Mouse (Mus musculus): Measurements from ENCODE around the gene Aprt. TPM values are rescaled to one million over a fixed set of nuclear protein-coding genes. Genes with fewer than 3 reads are reported as not detected.

Aprt gene
- total RNA-seq, 1 experiment, result 400 TPM

DNA sequence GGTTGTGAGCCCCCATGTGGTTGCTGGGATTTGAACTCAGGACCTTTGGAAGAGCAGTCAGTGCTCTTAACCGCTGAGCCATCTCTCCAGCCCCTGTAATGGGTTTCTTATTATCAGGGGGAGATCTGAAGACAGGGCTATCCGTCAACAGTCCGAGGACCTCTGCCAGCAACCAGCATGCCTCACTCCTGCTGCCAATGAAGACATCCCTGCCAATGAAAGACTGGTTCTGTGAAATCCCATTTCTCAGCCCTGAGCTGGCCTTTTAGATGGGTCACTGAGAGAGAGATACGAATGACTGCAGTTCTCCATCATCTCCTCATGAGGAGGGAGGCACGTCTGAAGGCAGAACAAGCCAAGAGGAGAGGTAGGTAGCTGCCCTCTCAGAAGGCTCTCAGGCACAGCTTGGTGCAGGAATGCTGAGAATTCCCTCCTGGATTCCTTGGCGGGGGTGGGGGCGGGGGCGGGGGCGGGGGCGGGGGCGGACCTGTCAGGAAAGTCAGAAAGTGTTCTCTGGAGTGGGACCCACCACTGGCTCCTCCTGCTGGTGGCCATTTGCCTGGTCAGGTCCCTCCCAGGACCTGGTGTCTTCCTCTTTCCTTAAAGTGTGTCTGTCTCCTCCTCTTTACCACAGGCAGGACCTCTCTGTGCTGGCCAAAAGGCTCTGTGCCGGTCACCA is 17.9 kb downstream of the Aprt start:
- Histone ChIP-seq H3K4me1 (ENCODE audit: control insufficient read depth in 2 of 2, insufficient read depth in 2 of 2, low read length in 2 of 2, poor library complexity in 1 of 2) (peaks cover 7 to 14% of the 10 kb centered on the region in 2 experiments), H3K9ac (ENCODE audit: insufficient read depth, low read depth, low read length, poor library complexity, severe bottlenecking) (peak overlapping the region; percentile 74), H3K36me3 (ENCODE audit: control insufficient read depth, insufficient read depth, low read length, poor library complexity, severe bottlenecking) (no peaks in the 10 kb centered on the region), H3K27ac (ENCODE audit: insufficient read depth, low read depth, low read length, poor library complexity, severe bottlenecking) (peak overlapping the region; percentile 89), H3K9me3 (ENCODE audit: control insufficient read depth, insufficient read depth, low read depth, low read length) (no peaks in the 10 kb centered on the region), H3K4me3 (ENCODE audit: insufficient read depth in 1 of 2, low read depth in 1 of 2, low read length in 2 of 2, poor library complexity in 1 of 2, severe bottlenecking in 1 of 2) (no peak overlapping the region; a peak in 1 of 4 replicates)
- TF ChIP-seq HCFC1 (IDR thresholded peaks at IDR 0.05; ENCODE audit: borderline replicate concordance, insufficient read depth, low read length) (no peak), CHD2 (IDR thresholded peaks at IDR 0.05; ENCODE audit: low read depth, low read length) (no peak), ZNF384 (IDR thresholded peaks at IDR 0.05; ENCODE audit: low read depth, low read length) (no peak), MAFK (IDR thresholded peaks at IDR 0.05; ENCODE audit: insufficient read depth, low read depth, low read length) (no peak), ZC3H11A (IDR thresholded peaks at IDR 0.05; ENCODE audit: borderline replicate concordance, low read depth, low read length) (no peak)
- DNase-seq (ENCODE audit: low read depth, low spot score), result no peak
- in situ Hi-C loops (cut with MboI; ENCODE audit: low sequenced_read_pairs in 2 of 2, unreplicated experiment in 2 of 2), result no loop called here

DNA sequence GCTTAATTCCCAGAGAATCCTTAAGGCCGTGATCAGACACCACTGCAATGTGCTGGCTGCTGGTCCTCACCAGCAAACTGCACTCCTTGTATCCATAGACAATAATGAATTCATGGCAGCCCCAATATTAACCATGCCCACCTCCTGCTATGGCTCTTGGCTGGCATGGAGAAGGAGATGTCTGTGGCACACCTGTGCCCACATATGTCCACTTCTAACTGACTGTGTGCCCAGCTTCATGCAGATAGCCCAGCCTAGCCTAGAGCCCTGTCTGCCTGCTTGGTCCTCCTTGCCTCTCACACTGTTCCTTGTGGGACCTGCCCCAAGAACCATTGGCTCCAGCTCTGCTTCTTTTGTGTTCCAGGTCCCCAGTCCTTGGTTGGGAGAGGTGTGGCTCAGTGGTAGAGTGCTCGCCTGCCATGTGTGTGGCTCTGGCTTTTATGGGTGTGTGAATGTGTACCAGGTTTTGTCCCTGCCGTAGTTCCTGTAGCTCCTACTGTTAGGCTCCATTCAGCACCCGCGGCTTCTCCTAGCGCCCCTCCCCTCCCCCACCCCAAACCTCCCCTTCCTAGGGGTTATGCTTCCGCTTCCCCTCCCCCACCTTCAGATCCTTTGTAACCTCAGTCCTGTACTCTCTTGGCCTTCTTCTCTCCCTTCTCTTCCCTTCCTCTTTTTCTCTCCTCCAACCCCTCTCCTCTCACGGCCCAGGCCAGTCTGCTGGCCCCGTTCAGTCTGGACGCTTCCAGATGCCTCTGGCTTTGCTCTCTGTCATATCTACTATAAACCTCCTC is 19.3 kb downstream of the Aprt start:
- Histone ChIP-seq H3K9ac (ENCODE audit: insufficient read depth, low read depth, low read length, poor library complexity, severe bottlenecking) (peak overlapping the region; percentile 65), H3K27ac (ENCODE audit: insufficient read depth, low read depth, low read length, poor library complexity, severe bottlenecking) (peak overlapping the region; percentile 82), H3K36me3 (ENCODE audit: control insufficient read depth, insufficient read depth, low read length, poor library complexity, severe bottlenecking) (no peaks in the 10 kb centered on the region), H3K9me3 (ENCODE audit: control insufficient read depth, insufficient read depth, low read depth, low read length) (no peaks in the 10 kb centered on the region), H3K4me3 (ENCODE audit: insufficient read depth in 1 of 2, low read depth in 1 of 2, low read length in 2 of 2, poor library complexity in 1 of 2, severe bottlenecking in 1 of 2) (peak overlapping the region; percentile 62 to 64), H3K4me1 (ENCODE audit: control insufficient read depth in 2 of 2, insufficient read depth in 2 of 2, low read length in 2 of 2, poor library complexity in 1 of 2) (peaks cover 7 to 20% of the 10 kb centered on the region in 2 experiments)
- in situ Hi-C loops (cut with MboI; ENCODE audit: low sequenced_read_pairs in 2 of 2, unreplicated experiment in 2 of 2), result no loop called here
- no peak for TF ChIP-seq ZC3H11A (IDR thresholded peaks at IDR 0.05; ENCODE audit: borderline replicate concordance, low read depth, low read length)
- no peak for TF ChIP-seq CHD2 (IDR thresholded peaks at IDR 0.05; ENCODE audit: low read depth, low read length)
- TF ChIP-seq ZNF384 (IDR thresholded peaks at IDR 0.05; ENCODE audit: low read depth, low read length), result no peak
- no peak for TF ChIP-seq HCFC1 (IDR thresholded peaks at IDR 0.05; ENCODE audit: borderline replicate concordance, insufficient read depth, low read length)
- TF ChIP-seq MAFK (IDR thresholded peaks at IDR 0.05; ENCODE audit: insufficient read depth, low read depth, low read length), result no peak
- no peak for DNase-seq (ENCODE audit: low read depth, low spot score)

DNA sequence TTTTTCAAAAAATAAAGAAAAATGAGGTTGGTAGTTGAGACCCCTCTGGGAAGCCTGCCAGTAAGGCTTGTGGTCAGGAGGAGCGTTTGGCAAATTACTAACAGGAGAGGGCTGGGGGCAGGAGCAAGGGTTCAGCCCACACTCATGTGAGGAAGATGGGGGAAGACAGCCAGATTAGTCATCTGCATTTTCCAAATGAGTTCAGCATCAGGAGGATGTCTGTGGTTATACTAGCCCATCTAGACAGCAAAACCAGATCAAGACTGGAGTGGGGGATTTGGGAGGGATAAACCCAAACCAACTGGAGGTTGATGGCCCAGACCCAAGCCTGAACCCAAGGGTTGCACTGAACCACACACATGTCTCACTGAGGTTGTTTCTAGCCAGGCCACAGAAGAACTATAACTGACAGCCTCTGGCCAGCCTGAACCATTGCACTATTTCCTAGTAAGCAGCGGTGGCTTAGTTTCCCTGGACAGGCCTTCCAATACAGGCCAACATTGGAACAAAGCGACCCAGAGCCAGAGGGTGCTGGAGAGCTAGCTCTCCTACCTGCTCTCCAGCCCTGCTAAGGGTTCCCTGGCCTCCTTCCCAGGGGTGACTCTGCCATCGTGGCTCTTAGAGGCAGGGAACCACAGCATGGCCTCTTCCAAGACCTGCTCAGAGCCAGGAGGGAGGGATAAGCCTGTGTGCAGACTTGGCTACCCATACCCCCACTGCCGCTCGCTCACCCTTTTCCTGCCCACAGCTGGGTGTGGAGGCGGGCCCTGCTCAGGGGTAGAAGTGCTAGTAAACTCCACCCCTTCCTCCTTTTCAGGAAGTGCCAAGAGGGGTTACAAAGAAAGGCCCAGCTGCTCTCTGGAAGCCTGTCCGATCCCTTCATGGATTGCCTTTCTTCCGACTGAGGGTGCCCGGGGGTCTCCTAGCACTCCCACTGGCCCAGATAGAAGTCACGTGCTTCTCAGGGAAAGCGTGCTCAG is 20.4 kb downstream of the Aprt start:
- Histone ChIP-seq H3K27ac (ENCODE audit: insufficient read depth, low read depth, low read length, poor library complexity, severe bottlenecking) (peak overlapping the region; percentile 81), H3K36me3 (ENCODE audit: control insufficient read depth, insufficient read depth, low read length, poor library complexity, severe bottlenecking) (no peaks in the 10 kb centered on the region), H3K9ac (ENCODE audit: insufficient read depth, low read depth, low read length, poor library complexity, severe bottlenecking) (peak overlapping the region; percentile 81), H3K4me3 (ENCODE audit: insufficient read depth in 1 of 2, low read depth in 1 of 2, low read length in 2 of 2, poor library complexity in 1 of 2, severe bottlenecking in 1 of 2) (peak overlapping the region; percentile 62 to 64), H3K9me3 (ENCODE audit: control insufficient read depth, insufficient read depth, low read depth, low read length) (no peaks in the 10 kb centered on the region), H3K4me1 (ENCODE audit: control insufficient read depth in 2 of 2, insufficient read depth in 2 of 2, low read length in 2 of 2, poor library complexity in 1 of 2) (peaks cover 7 to 24% of the 10 kb centered on the region in 2 experiments)
- DNase-seq (ENCODE audit: low read depth, low spot score), result no peak
- TF ChIP-seq MAFK (IDR thresholded peaks at IDR 0.05; ENCODE audit: insufficient read depth, low read depth, low read length) (no peak), ZC3H11A (IDR thresholded peaks at IDR 0.05; ENCODE audit: borderline replicate concordance, low read depth, low read length) (no peak), HCFC1 (IDR thresholded peaks at IDR 0.05; ENCODE audit: borderline replicate concordance, insufficient read depth, low read length) (no peak), ZNF384 (IDR thresholded peaks at IDR 0.05; ENCODE audit: low read depth, low read length) (no peak), CHD2 (IDR thresholded peaks at IDR 0.05; ENCODE audit: low read depth, low read length) (no peak)
- in situ Hi-C loops (cut with MboI; ENCODE audit: low sequenced_read_pairs in 2 of 2, unreplicated experiment in 2 of 2), result no loop called here

DNA sequence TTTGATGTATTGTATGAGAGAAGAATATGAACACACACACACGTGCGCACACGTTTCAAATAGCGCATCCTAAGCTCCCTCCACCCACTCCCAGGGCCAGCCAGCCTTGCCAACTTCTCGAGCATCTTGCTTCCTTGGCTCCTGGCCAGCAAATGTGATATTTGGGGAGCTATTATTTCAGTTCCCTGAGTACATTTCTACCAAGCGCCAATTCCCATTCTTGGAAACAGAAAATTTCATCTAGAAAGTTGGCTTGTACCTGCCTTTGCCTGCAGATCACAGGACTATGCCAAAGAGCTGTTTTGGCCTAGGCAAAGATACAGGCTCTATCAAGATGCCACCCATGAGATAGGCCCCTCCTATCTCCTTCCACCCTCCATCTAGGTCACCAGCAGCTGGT is 21.9 kb downstream of the Aprt start:
- no peak overlapping the region for H3K4me3 ChIP-seq (ENCODE audit: insufficient read depth in 1 of 2, low read depth in 1 of 2, low read length in 2 of 2, poor library complexity in 1 of 2, severe bottlenecking in 1 of 2)
- H3K27ac ChIP-seq (ENCODE audit: insufficient read depth, low read depth, low read length, poor library complexity, severe bottlenecking), result no peak overlapping the region
- H3K4me1 ChIP-seq (ENCODE audit: control insufficient read depth in 2 of 2, insufficient read depth in 2 of 2, low read length in 2 of 2, poor library complexity in 1 of 2), result peaks cover 7 to 24% of the 10 kb centered on the region in 2 experiments
- no peak overlapping the region for H3K9ac ChIP-seq (ENCODE audit: insufficient read depth, low read depth, low read length, poor library complexity, severe bottlenecking)
- no peaks in the 10 kb centered on the region for H3K36me3 ChIP-seq (ENCODE audit: control insufficient read depth, insufficient read depth, low read length, poor library complexity, severe bottlenecking)
- no peak for DNase-seq (ENCODE audit: low read depth, low spot score)
- in situ Hi-C loops (cut with MboI; ENCODE audit: low sequenced_read_pairs in 2 of 2, unreplicated experiment in 2 of 2), result no loop called here
- H3K9me3 ChIP-seq (ENCODE audit: control insufficient read depth, insufficient read depth, low read depth, low read length), result no peaks in the 10 kb centered on the region
- TF ChIP-seq MAFK (IDR thresholded peaks at IDR 0.05; ENCODE audit: insufficient read depth, low read depth, low read length), result no peak
- no peak for TF ChIP-seq CHD2 (IDR thresholded peaks at IDR 0.05; ENCODE audit: low read depth, low read length)
- TF ChIP-seq HCFC1 (IDR thresholded peaks at IDR 0.05; ENCODE audit: borderline replicate concordance, insufficient read depth, low read length), result no peak
- no peak for TF ChIP-seq ZNF384 (IDR thresholded peaks at IDR 0.05; ENCODE audit: low read depth, low read length)
- no peak for TF ChIP-seq ZC3H11A (IDR thresholded peaks at IDR 0.05; ENCODE audit: borderline replicate concordance, low read depth, low read length)

All from ES-E14 (cell line).